Mouse (Mus musculus): ENCODE data around the gene Rfx6. TPM values are rescaled to one million over a fixed set of nuclear protein-coding genes. Genes with fewer than 3 reads are reported as not detected.
A peak's percentile ranks its signal among the peaks of the same experiment; 100 is the strongest.

The Rfx6 gene
- not detected for total RNA-seq (2021)
- long read RNA-seq, experiment 1 = 0 reads
- long read RNA-seq, experiment 2 = 0 reads

DNA sequence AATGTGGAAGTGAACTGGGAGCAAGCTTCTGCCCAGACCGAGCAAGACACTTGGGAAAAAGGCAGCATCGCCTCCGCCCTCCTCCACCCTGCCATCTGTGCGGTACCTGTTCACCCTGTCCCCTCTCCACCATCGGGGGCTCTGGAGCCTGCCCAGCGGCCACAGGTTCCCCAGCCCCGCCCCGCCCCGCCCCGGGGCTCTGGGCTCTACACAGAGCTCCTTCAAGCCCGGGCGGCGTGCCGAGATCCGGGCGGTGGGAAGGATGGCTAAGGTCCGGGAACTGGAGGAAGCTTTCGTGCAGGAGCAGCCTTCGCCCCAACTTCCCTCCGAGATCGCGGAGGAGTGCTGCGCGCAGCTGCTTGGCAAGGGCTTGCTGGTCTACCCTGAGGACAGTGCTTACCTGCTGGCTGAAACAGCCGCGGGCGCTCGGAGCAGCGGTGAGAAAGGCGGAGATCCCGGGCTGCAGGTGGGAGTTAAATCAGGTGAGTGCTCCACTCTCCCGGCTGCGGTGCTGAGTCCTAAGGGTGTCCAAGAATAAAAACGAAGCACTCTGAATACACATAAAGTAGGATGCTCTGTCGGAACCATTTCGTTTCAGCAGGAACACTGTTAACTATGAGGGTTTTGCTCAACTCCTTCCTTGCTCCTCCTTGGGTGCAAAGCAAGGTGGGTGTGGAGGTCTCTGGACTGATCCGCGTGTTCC, at the start of gene Rfx6:
Gene Rfx6 (plus strand): TSS at position 209 of the 703 bp plus-strand sequence.
- peak in 1 of 2 experiments; percentile 2 for DNase-seq

DNA sequence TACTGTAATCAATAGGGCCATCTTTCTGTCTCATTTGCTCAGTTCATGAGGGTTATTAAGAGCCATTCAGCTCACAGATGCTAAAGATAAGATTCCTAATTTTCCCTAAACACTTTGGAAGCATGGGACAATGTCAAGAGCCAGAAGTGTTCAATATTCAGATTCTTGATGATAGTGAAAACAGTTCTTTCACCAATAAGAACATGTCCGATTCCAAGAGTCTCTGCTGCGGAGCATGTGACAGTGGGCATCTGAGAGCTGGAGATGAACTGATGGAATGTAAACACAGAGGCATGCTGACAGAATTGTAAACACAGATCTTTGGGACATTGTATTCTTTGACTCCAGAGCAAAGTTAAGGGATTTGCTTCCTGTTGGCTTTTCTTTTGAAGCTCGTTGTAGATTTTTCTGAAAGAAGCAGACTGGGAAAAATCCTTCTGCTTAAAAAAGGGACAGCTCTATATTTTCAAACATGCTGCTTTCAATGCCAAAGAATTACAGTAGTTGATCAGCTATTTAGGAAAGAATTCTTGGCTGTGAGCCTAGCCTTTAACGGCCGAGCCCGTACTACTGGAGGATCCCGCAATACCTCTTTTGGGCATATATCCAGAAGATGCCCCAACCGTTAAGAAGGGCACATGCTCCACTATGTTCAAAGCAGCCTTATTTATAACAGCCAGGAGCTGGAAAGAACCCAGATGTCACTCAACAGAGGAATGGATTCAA, 46.0 kb upstream of the Rfx6 start, which contains the start of gene Gprc6a:
Gene Gprc6a (minus strand): TSS at position 51 of the 726 bp plus-strand sequence.
- no peak for DNase-seq

DNA sequence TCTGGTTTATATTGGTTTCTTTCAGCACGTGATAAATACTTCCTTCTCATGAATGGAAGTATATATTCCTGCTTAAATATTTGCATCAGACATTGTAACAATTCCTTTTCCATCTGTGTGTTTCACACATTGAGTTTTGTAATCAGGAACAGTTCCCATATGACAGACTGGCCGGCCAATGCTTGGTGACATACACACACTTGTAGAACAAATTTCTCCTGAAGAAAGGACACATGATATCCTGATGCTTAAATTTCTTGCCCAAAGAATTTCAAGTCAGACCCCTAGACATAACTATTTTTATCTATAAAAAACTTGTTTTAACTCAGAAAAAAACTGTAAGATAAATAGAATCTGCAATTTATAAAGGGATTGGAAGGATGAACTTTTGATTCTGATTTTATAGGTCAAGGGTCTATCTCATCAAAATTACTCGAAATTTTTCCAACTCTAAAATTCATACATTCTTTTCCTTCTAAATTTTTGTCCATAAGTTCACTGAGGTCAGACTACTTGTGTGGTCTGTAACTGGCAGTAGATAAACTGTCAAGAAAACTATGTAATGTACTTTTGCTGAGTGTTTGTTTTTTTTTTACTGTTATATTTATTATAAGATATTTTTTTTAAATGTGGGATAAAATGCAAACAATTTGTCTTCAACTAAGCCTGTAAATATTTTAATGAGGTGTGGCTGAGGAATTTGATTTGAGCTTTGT, 27.9 kb upstream of the Rfx6 start:
- no peak for DNase-seq

GRCm38 (mm10) chr10:51657324-51657723, 20.2 kb upstream of the Rfx6 start:
- DNase-seq = no peak

GRCm38 (mm10) chr10:51669334-51669733, 8.2 kb upstream of the Rfx6 start:
- no peak for DNase-seq

DNA sequence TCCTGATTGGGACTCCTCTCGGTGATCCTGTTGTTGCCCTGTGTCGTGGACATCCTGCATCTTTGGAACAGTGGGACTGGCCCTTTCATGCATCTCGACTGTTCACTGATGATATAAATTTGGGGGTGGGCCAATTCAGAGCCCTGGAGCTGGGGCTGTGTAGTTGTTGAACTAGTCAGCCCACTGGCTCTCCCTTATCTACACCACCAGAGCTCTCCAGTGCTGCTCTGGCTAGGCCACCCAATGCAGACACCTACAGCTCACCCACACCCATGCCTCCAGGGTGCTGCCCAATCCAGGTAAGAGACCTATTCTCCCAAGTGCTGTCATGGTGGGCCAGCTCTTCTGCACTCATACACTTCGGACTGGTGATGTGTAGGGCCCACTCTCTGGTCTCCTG, 6.0 kb upstream of the Rfx6 start:
- no peak for DNase-seq

GRCm38 (mm10) chr10:51672082-51672779, 5.3 kb upstream of the Rfx6 start:
- no peak for DNase-seq

GRCm38 (mm10) chr10:51678251-51678639, 689 bp downstream of the Rfx6 start:
- no peak for DNase-seq

GRCm38 (mm10) chr10:51720904-51721303, 43.3 kb downstream of the Rfx6 start:
- DNase-seq = no peak

- no peak for DNase-seq
Measured at GRCm38 (mm10) chr10:51761436-51761835, 83.9 kb downstream of the Rfx6 start.

DNA sequence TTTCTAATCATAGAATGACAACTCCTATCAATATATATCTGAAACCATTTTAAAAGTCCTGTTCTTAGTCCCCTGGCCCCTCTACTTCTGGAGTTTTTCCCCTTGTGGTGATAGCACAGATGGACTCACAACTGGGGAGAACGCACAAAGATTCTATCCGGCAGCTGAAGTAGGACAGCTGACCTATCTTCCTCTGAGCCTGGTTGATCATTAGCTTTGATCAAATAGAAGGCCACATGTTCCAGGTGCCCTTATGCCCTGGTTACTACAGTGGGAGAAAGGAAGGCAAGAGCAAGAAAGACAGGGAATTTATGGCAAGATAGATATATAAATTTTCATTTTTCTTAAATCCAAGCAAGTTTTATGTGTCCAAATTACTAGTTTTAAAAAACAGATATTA, 85.7 kb downstream of the Rfx6 start:
- no peak for DNase-seq

DNA sequence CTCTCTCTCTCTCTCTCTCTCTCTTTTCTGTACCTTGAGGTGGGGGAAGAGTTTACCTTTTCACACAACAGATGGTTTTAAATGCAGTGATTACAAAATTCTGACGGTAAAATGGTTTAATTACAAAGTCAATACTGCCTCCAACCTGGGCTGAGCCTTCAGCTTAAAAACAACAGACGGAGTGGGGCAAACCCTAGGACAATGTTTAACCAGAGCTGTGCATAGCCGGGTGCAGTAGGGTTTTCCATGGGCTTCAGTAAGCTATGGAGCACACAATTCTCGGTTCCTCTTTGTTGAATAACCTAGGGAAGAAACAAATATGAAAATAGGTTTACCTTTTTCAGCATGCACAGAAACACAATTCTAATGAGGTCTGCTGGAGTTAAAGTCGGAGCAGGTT, 90.9 kb downstream of the Rfx6 start:
- DNase-seq = no peak

- DNase-seq = no peak
Measured at GRCm38 (mm10) chr10:51769252-51769651, 91.7 kb downstream of the Rfx6 start.

DNA sequence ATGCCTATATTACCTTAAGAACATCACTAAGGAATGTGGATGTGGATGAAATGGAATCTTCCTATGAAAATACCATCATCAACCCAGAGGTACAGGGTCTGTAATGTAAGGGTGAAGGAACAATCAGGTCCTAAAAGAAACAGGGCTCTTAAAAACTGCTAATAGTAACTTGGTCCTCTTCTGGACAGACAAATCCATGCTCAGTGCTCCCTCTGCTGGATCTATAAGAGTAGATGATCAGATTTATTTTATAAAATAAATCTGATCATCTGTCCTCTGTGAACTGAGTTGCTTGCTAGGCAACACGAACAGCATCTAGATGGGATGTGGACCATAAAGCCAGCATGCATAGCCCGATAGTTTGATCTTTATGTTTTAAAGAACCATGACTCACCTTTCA, 102.1 kb downstream of the Rfx6 start:
- no peak for DNase-seq

Other genes starting within 250 kb of the Rfx6 start
- 1 to 10 TPM; 1.5 to 1.7 TPM for gene Gm49339, start 197.1 kb upstream of the Rfx6 start, total RNA-seq (2021)
- 1 to 10 TPM; 1.3 to 2.9 TPM for gene Lilr4b, start 197.1 kb upstream of the Rfx6 start, total RNA-seq (2021)
- gene Lilrb4a, start 186.8 kb upstream of the Rfx6 start, total RNA-seq (2021) = 1 to 10 TPM; 1.2 to 2.9 TPM
- not detected for gene Fam162b, start 87.2 kb upstream of the Rfx6 start, total RNA-seq (2021)
- not detected for gene Gprc6a, start 46.3 kb upstream of the Rfx6 start, total RNA-seq (2021)

All from adrenal gland, postnatal 36 days (tissue).